Mouse (Mus musculus) heart, adult 18-20 months (tissue): ENCODE data around the gene Glyr1. TPM values are rescaled to one million over a fixed set of nuclear protein-coding genes. Genes with fewer than 3 reads are reported as not detected.
A peak's percentile ranks its signal among the peaks of the same experiment; 100 is the strongest.

Experiments
- DNase-seq, 2 experiments: peaks; one replicate each; pipeline ENCODE4 v3.0.0; 2021 to 2022; ENCODE audit warnings: mixed read lengths in 1 of 2
- long read RNA-seq, 2 experiments: library from polyadenylated mRNA; stranded (forward); transcript quantifications; one replicate each; pipeline ENCODE4 v2.0.0; 2021
- total RNA-seq, 2 experiments: library from RNA; stranded (reverse); gene quantifications; 2 replicates each; pipeline ENCODE4 v1.2.3; 2021

The Glyr1 gene
- 10 to 100 TPM; 40.6 to 43.3 TPM for total RNA-seq
- long read RNA-seq, experiment 1, transcript Glyr1-202 (16 exons, 3,292 nt) = major isoform, 16 of 35 reads
- long read RNA-seq, experiment 1, transcript Glyr1-201 (16 exons, 3,280 nt) = minor isoform, 7 of 35 reads
- long read RNA-seq, experiment 1, partial matches to known transcripts = 1 of 35 reads
- long read RNA-seq, experiment 1, other reads (novel, unspliced or antisense) = 11 of 35 reads
- long read RNA-seq, experiment 2, transcript Glyr1-202 (16 exons, 3,292 nt) = major isoform, 11 of 19 reads
- long read RNA-seq, experiment 2, partial matches to known transcripts = 1 of 19 reads
- long read RNA-seq, experiment 2, other reads (novel, unspliced or antisense) = 4 of 19 reads

GRCm38 (mm10) chr16:5049774-5050234, at the start of gene Glyr1, which contains the start of gene Ubn1:
TSS of gene Glyr1 (minus strand) at chr16:5049863.
TSS of gene Ubn1 (plus strand) at chr16:5050057.
- DNase-seq = peak; percentile 98 to 100

GRCm38 (mm10) chr16:5096504-5096903, 46.8 kb upstream of the Glyr1 start:
- no peak for DNase-seq

GRCm38 (mm10) chr16:5093285-5093684, 43.6 kb upstream of the Glyr1 start:
- no peak for DNase-seq

- no peak for DNase-seq
Observed at GRCm38 (mm10) chr16:5089021-5089420, 39.4 kb upstream of the Glyr1 start.

- DNase-seq = no peak
Observed at GRCm38 (mm10) chr16:5086179-5086578, 36.5 kb upstream of the Glyr1 start.

GRCm38 (mm10) chr16:5085196-5085595, 35.5 kb upstream of the Glyr1 start:
- DNase-seq = no peak

GRCm38 (mm10) chr16:5074341-5074740, 24.7 kb upstream of the Glyr1 start:
- no peak for DNase-seq

GRCm38 (mm10) chr16:5071974-5072373, 22.3 kb upstream of the Glyr1 start:
- DNase-seq = no peak

- DNase-seq = peak; percentile 50 to 60
Observed at GRCm38 (mm10) chr16:5070321-5070720, 20.7 kb upstream of the Glyr1 start.

- no peak for DNase-seq
Observed at GRCm38 (mm10) chr16:5063472-5063871, 13.8 kb upstream of the Glyr1 start.

GRCm38 (mm10) chr16:5058114-5058513, 8.5 kb upstream of the Glyr1 start:
- no peak for DNase-seq

GRCm38 (mm10) chr16:5050251-5051110, 818 bp upstream of the Glyr1 start:
- DNase-seq = peak; percentile 49 to 91

GRCm38 (mm10) chr16:5049182-5049773, 385 bp downstream of the Glyr1 start:
- DNase-seq = no peak

GRCm38 (mm10) chr16:5045322-5045721, 4.3 kb downstream of the Glyr1 start:
- DNase-seq = no peak

GRCm38 (mm10) chr16:5036649-5037234, 12.9 kb downstream of the Glyr1 start:
- peak; percentile 66 to 72 for DNase-seq

- DNase-seq = no peak
Observed at GRCm38 (mm10) chr16:5035591-5035990, 14.1 kb downstream of the Glyr1 start.

- no peak for DNase-seq
Observed at GRCm38 (mm10) chr16:5029847-5030246, 19.8 kb downstream of the Glyr1 start.

- no peak for DNase-seq
Observed at GRCm38 (mm10) chr16:5024021-5024420, 25.6 kb downstream of the Glyr1 start.

- DNase-seq = no peak
Observed at GRCm38 (mm10) chr16:5014578-5014977, 35.1 kb downstream of the Glyr1 start.

- DNase-seq = peak; percentile 98 to 99
Observed at GRCm38 (mm10) chr16:5013054-5013838, 36.4 kb downstream of the Glyr1 start, which contains the start of gene Rogdi. TSS of gene Rogdi (minus strand) at chr16:5013553.
